Mouse (Mus musculus): ENCODE measurements around the gene Ripply1.

Gene Ripply1

DNA sequence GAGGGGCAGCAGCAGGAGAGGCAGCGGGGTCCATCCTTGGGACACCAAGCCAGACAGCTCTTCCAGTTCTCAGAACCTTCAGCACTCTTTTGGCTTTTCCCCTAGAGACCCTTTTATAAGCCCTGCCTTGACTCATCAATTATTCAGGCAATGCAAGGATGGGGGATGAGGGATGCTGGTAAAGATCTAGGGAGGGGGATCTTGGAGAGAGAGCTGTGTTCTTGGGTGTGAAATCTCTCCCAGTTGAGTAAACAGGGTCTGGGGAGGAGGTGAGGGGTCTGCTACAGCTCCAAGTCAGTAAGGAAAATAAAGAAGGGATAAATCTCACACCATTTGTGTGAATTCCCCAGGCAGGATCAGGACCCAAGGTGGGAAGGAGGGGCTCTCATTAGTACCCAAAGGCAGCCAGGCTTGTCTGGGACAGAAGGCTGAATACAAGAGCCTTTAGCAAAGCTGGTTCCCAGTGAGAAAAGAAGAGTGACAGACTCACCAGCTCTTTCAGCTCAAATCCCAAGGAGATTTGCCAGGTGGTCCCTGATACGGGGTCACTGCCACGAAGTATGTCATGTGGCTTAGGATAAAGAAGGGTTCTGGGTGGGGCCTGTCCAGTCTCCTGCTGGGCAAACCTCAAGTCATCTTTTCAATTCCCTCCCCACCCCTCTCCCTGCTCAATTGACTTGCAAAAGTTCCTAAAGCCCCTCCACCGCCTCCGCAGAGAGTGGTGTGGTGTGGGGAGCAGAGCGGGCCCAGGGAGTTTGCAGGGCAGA lies at the start of gene Ripply1:
Ripply1 (minus strand) TSS at position 76 of the 767 bp plus-strand sequence.
- DNase-seq (ENCODE audit: extremely low read depth, insufficient read length, low spot score) = no peak

DNA sequence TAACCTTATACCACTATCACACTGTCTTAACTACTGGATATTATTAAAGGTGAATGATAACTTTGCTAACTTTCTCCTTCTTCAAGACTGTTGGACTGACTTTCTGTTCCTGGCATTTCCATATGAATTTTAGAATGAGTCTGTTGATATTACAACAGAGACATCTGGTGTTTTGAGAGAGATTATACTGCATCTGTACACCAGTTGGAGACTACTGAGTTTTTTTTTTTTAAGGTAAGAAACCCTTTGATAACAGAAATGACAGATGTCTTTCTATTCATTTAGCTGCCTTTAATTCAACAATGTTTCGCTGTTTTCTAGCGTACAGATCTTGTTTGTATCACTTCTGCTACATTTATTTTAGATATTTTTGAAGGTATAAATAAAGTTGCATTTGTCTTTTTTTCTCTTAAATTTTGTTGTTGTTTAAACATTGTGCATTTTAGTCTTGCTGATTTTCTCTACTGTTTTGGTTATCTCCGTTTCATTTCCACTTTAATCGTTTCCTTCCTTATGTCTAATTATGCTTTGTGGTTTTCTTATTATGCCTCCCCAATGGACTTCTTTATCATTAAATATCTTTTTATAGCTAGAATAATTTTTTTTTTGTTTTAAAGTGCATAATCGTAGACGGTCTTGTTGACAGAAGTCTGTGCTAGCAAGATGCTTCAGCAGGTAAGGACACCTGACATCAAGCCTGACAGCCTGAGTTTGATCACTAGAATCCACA lies 46.4 kb upstream of the Ripply1 start:
- DNase-seq (ENCODE audit: extremely low read depth, insufficient read length, low spot score) = no peak

DNA sequence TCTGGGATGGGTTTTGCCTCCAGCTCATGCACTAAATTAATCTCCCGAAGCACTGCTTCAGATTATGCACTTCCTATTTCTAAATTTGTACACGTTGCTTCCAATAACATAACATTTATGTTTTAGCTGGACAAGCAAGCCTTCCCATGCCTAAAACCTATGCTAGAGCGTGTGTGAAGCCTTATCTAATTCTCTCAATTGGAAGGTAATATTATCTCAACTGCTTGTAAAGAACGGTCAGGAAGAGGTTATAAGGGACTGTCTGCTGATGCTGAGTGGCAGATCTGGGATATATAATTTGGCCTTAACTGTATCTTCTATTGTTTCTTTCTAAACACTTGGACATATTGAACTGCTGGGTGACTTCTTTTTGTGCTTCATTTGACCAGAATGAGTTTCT lies 44.8 kb upstream of the Ripply1 start:
- DNase-seq (ENCODE audit: extremely low read depth, insufficient read length, low spot score) = no peak

DNA sequence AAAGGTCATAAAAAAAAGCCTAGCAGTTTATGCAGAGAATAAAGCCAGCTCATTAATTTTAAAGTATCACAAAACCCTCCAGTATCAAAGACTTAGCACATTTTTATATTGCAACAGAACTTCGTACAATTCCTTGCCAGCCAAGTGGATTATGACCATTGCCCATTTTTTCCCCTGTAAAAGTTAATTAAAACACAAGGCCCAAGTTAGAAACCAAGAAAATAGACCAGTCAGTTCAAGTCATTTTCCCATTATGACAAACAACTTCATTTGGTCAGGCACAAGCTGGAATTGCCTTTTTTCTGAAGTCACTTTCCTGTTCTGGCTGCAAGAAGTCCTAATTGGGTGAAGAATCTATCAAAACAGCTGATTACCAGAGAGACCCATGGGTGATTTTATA lies 43.2 kb upstream of the Ripply1 start:
- DNase-seq (ENCODE audit: extremely low read depth, insufficient read length, low spot score) = no peak

DNA sequence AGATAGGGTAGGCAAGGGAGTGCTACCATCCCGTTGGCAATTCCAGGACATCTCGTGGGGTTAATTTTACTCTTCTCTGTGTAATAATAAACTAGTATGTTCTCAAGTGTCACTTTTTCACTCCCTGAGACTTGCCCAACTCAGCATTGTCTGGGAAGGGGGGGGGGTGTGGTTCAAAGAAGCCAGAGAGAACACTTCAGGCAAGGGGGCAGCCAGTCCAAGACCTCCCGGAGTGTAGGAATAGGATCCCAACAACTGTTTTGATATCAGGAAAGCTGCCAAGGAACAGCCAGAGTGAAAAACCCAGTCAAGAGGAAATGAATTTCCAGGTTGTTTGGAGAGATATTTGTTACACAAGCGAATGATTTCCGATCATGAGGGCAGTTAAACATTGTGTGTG lies 33.0 kb upstream of the Ripply1 start:
- DNase-seq (ENCODE audit: extremely low read depth, insufficient read length, low spot score) = no peak

DNA sequence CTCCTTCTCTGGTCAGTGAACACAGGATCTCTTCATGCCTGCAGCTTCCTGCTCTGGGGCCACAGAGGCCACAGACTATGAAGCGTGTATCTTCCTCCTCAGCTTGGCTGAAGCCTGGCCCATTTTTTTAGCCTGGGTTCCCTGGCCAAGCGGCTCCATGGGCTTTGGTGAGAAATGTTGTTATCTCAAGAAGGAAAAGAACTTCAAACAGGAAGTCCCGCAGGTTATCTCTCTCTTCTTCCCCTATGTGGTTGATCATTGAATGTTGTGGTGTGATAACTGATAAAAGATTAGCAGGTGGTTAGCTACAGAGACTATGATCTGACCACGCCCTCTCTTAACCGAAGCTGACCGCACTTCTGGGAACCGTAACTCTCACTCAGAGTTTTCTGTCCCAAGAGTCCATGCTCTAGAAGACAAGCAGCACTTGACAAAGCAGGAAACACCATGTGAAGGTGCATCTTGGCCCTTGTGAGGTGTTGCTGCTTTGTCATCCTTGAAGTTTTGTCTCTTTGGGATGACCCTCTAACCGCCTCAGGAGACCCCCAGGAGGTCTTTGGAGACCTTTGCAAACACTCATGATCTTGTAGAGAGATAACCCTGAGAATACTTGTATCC lies 32.0 kb upstream of the Ripply1 start:
- no peak for DNase-seq (ENCODE audit: extremely low read depth, insufficient read length, low spot score)

DNA sequence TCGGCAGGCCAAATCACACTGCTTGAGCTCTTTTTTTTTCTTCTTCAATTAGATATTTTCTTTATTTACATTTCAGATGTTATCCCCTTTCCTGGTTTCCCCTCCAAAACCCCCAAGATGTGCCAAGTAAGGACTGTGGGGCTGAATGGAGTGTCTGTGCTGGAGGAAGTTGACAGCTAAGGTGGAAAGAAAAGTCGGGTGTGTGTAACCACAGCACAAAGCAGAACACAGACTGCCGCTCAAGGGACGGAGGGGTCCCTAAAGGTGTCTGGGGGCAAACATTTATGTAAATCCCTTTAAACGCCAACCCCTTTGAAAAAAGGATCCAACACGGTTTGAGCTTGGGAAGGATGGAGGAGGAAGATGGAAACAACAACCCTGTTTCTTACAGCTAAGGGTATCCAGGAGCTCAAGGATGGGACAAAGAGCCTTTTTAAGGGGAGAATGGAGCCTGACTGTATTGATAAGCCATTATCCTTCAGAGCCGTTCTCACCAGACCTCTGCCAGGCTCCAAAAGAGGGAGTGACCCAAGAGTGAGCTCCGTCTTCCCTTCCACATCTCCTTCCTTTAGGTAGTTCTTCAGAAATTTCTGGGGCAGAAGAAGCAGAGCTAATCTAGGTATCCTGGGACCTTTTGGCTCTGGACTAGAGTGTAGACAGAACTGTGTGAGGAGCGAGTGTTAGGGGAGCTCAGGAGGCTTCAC lies 31.3 kb upstream of the Ripply1 start:
- no peak for DNase-seq (ENCODE audit: extremely low read depth, insufficient read length, low spot score)

DNA sequence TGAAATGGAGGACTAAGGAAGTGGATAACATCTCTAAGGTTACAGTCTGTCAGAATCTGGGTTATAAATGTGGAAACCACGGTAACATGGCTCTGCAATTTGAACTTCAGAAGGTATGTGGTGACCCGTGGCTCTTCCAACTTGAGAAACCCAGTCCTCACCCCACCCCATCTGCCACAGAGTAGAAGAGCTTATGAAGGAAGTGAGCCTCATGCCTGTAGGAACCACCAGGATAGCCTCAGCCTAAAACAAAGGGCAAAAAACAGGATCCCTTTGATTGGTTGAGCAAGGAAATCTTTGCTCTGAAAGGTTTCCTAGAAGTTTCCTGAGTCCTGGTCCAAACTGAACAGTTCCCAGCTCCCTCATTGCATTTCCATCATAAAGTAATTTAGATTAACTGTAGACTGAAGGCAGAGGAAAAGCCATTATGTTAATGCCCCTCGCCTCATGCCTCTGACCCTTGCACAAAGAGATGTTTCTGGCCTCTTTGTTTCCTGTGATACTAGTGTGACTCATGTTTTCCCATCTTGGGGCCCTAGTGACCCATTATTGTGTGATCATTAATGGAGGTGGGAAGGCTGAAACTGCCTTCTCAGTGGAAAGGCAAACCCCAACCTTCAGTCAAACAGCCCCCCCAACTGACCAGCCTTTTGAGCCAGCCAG lies 30.6 kb upstream of the Ripply1 start:
- no peak for DNase-seq (ENCODE audit: extremely low read depth, insufficient read length, low spot score)

DNA sequence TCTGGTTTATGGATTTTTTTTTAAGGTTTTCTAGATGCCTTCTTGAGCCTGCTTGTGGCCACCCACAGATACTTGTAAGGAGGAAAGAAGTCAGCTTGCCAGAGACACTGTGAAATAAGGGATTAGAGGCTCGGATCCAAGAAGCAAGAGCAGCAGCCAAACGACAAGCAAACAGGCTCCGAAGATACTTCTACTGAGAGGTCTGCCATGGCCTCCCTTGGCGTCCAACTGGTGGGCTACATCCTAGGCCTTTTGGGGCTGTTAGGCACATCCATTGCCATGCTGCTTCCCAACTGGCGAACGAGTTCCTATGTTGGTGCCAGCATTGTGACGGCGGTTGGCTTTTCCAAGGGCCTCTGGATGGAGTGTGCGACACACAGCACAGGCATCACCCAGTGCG lies 26.3 kb upstream of the Ripply1 start:
- DNase-seq (ENCODE audit: extremely low read depth, insufficient read length, low spot score) = no peak

DNA sequence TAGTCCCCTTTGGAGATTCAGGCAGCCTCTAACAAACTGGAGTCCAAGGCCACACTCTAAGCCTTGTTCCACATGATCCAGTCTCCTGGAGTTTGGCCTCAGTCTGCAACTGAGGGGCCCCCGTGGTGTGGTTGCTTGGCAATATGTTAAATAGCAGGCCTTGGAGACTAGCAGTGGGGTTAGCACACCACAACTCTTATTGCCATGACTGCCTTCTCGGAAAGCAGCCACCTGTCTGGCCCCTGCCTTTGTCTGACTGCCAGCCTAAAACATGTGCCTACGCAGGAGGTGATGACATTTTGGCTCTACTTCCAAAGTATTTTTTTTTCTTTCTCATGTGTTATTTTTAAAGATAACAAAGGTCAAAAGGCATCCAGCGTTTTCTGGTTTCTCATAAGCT lies 25.9 kb upstream of the Ripply1 start:
- no peak for DNase-seq (ENCODE audit: extremely low read depth, insufficient read length, low spot score)

DNA sequence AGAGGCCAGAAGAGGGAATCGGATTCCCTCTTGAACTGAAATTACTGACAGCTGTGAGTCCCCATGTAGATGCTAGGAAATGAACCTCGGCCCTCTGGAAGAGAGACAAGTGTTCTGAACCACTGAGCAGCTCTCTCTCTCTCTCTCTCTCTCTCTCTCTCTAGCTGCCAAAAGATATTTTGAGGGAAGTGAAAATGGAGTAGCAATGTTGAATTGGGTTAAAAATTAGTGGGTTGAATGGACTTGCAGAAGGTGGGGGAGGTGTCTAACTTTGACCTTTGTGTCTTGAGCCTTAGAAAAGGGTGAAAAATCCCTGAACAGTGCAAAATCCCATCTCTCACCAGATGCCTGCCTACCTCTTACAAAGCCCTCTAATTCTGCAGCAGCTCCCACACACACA lies 25.2 kb upstream of the Ripply1 start:
- no peak for DNase-seq (ENCODE audit: extremely low read depth, insufficient read length, low spot score)

DNA sequence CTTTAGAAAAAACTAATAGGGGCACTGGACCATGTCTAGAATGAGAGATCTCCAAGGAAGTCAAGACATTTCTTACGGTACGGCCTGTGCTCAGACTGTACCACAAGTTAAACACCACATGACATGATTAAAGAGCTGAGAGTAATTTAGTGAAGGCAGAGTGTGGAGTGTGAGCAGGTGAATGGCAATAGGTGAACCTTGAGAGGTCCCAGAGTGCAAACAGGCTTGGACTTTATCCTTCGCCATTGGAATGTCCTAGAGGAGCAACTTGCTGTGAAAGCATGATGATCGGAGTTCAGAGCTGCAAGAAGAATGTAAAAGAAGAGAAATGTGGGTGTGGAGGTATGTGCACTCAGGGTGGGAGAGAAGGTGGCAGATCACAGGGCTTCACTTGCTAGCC lies 23.8 kb upstream of the Ripply1 start:
- no peak for DNase-seq (ENCODE audit: extremely low read depth, insufficient read length, low spot score)

DNA sequence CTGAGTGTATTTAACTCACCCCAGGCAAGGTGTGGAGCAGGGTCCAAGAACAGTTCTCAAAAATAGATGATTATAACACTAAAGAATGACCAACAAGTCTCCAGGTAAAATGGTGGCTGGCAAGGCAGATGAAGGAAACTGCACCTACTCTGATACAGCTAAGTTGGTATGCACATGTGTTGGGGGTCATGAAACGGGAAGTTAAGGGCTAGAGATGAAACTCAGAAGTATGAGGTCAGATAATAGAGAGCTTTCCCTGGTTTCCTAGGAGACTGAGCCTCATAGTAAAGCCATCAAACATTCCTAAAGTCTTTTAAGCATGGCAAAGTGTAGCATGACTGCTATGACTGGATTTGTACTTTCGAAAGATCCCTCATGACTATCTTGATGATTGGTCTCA lies 20.9 kb upstream of the Ripply1 start:
- DNase-seq (ENCODE audit: extremely low read depth, insufficient read length, low spot score) = no peak

DNA sequence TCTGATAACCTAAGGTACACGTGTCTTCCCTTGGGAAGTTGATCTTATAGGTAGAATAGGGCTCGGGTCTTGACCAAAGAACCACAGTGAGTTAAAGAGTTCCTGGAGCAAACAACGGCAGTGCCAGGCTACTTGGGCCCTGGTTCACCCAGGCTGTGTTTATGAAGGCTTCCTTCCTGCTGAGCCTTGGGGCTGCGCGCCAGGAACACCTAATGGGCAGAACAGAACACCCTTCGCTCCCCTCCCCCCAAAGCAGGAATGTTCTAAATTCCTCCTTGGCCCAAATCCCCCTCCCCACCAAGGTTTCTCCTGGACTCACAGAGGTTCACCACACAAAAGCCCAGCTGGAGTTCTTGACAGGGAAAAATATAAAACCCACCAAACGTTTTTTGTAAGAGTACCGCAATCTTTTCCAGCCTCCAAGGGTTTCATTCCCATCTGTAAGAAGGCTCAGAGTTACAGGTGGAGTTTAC lies 18.3 kb upstream of the Ripply1 start, which contains the start of gene Cldn2:
Cldn2 (plus strand) TSS at position 423 of the 473 bp plus-strand sequence.
- DNase-seq (ENCODE audit: extremely low read depth, insufficient read length, low spot score) = no peak

DNA sequence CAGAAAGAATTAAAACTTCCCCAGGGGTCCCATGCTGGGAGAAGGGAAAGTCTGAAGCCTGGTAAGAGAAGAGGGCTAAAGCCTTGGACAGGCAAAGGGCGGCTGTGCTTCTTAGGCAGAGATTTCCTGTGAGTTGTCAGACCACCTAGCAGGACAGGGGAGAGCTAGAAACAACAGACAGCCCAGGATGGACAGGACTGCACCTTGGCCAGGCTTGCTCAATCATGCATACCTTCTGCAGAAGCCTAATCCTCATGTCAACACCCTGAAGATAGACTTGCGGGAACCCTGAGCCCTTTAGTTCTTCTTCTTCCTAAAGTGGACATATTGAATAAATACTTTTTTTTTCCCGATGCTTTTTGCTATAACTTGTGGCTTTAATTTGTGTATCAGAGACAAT lies 17.8 kb upstream of the Ripply1 start:
- DNase-seq (ENCODE audit: extremely low read depth, insufficient read length, low spot score) = no peak

DNA sequence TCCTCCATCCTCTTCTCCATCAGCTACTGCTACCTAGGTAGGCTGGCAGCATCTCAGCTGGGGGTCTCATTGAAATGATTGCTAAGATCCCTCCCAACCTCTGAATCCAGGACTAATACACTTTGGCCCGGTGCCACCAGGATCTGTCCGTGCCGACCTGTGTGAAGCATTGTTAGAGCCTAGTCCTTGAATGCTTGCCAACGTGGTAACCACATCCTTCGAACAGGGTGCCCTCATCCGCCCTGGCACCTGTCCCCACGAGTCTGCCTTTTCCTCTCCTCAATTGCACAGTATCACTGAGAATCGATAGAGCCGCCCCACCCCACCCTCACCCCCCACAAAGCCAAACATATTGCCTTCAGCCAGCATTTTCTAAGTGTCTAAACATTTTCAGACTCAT lies 15.7 kb upstream of the Ripply1 start:
- DNase-seq (ENCODE audit: extremely low read depth, insufficient read length, low spot score) = peak; percentile 5

DNA sequence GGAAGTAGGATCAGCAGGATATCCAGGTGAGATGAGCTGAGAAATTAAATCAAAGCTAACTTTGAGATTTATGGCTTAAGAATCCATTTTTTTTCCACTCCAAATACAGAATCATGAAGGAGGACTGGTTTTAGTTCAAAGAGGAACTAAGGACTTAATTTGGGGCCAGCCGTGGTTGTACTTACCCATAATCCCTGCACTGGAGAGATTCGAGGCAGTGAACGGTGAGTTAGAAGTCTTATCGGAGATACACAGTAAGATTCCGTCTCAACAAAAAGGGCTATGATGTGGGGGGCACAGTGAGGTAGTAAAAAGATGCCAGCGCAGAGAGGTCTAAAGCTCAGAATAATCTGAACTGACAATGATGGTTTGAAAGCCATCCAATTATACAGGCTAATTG lies 13.9 kb upstream of the Ripply1 start:
- no peak for DNase-seq (ENCODE audit: extremely low read depth, insufficient read length, low spot score)

DNA sequence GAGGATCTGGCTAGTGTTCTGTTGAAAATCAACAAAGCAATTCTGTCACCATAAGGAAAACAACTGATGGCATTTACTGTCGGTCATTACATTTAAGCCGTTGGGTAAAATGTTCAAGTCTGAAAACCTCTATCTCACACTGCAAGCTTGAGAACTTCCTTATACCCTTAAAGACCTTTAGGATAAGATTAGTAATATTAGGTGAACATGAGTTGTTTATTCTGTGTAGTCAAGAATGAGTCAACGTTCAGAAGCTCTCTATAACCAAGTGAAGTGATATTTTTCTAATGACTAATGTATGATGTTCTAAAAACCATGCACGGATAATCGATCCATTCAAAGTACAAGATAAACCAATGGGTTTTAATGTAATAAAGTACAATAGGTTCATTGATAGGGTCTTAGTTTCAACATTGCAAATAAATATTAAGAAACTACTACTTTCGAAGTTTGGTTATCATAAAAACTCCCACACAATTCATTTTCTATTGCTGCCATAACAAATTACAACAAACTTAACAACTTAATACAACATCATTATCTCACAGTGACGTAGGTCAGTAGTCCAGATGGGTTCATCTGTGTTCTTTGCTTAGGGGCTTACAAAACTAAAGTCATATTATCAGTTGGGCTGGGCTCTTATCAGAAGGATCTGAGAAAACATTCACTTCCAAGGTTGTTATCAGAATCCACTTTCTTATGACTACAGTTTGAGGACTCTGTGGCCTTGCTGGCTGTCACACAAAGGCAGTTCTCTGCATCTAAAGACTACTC lies 12.1 kb upstream of the Ripply1 start:
- no peak for DNase-seq (ENCODE audit: extremely low read depth, insufficient read length, low spot score)

DNA sequence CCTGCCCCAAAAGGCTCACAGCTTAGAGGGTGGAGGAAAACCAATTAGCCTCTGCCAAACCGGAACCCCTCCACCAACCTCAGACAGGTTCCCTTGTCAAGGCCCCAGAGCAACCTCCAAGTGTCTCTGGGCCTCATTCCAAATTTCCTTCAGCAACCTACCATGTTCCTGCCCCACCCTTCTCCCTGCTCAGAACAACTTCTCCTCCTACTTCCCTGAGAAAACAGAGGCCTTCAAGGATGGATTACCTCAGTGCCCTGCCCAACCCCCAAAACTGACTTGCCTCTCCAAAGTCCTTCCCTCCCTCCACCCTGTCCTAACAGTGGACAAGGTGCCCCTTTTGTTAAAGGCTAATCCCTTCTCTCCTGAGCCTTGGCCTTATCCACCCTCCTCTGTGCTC lies 3.6 kb upstream of the Ripply1 start:
- DNase-seq (ENCODE audit: extremely low read depth, insufficient read length, low spot score) = no peak

DNA sequence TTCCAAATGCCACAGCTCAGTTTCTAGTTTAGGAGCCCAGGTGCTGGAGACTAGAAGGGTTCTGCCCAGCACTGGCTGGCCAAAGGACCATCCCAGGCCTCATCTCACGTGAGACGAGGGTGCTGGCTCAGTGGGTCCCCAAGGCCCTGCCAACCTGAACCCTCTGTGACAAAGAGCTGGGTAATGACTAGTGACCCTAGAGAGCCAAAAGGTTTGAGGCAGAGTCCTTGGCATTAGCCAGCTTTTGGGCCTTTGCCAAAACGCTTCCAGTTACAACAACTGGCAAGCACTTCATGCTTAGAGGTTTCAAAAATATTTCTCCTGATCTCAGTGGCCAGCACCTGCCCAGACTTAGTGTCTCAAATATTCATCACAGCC lies 881 bp upstream of the Ripply1 start:
- peak; percentile 42 for DNase-seq (ENCODE audit: extremely low read depth, insufficient read length, low spot score)

All from 3134 (cell line).